Mouse (Mus musculus) liver, embryonic 11.5 days (tissue): ENCODE measurements around the gene Cop1. TPM values are rescaled to one million over a fixed set of nuclear protein-coding genes. Genes with fewer than 3 reads are reported as not detected.

Experiments used
- ATAC-seq: fragments of 200-750 bp; cut with Nextera tagmentation; replicated peaks from 2 replicates; pipeline ENCODE4 v1.8.0; 2017; ENCODE audit warnings: moderate number of reproducible peaks, mild to moderate bottlenecking, moderate TSS enrichment, moderate library complexity; ENCODE audit not compliant: low FRiP score
- DNase-seq: peaks from one replicate; pipeline ENCODE4 v3.0.0-alpha.2; 2017; ENCODE audit warnings: low spot score
- H3K27ac ChIP-seq: fragments of 300-500 bp; sonication (generic); 2 replicates; pipeline ENCODE4 v1.5.1; 2014; ENCODE audit warnings: mild to moderate bottlenecking, low read depth, low read length, control low read depth
- H3K27me3 ChIP-seq: fragments of 300-500 bp; sonication (generic); replicated peaks from 2 replicates; pipeline ENCODE4 v1.6.1; 2014; ENCODE audit warnings: low read length, mixed read lengths; ENCODE audit not compliant: control insufficient read depth, insufficient read depth
- H3K36me3 ChIP-seq: fragments of 300-500 bp; sonication (generic); 2 replicates; pipeline ENCODE4 v1.6.1; 2014; ENCODE audit warnings: mild to moderate bottlenecking, low read length, moderate library complexity, mixed read lengths; ENCODE audit not compliant: control insufficient read depth, insufficient read depth
- H3K4me1 ChIP-seq: fragments of 300-500 bp; sonication (generic); replicated peaks from 2 replicates; pipeline ENCODE4 v1.6.1; 2014; ENCODE audit warnings: low read length, mixed read lengths; ENCODE audit not compliant: control insufficient read depth, insufficient read depth
- H3K4me2 ChIP-seq: fragments of 300-500 bp; sonication (generic); 2 replicates; pipeline ENCODE4 v1.6.1; 2014; ENCODE audit warnings: mild to moderate bottlenecking, control low read depth, moderate library complexity
- H3K4me3 ChIP-seq: fragments of 300-500 bp; sonication (generic); 2 replicates; pipeline ENCODE4 v1.5.1; 2014; ENCODE audit warnings: low read depth, low read length, control low read depth
- H3K9ac ChIP-seq: fragments of 300-500 bp; sonication (generic); 2 replicates; pipeline ENCODE4 v1.6.1; 2014; ENCODE audit warnings: low read depth, low read length, control low read depth
- H3K9me3 ChIP-seq: fragments of 300-500 bp; sonication (generic); 2 replicates; pipeline ENCODE4 v1.6.1; 2016; ENCODE audit warnings: low read length, inconsistent platforms, mixed read lengths; ENCODE audit not compliant: control insufficient read depth
- WGBS: fragments of 180-500 bp; shearing (Covaris S2); extraction: QIAGEN DNeasy Blood & Tissue Kit; methylation state at CpG from one replicate; pipeline ENCODE4 v1.1.7; 2014; 5-methylcytosine and 5-hydroxymethylcytosine counted together
- polyA plus RNA-seq: library from polyadenylated mRNA; unstranded; fragments of >200 nt; fragmentation: Nextera tagmentation; extraction: Ambion mirVana; gene quantifications from 2 replicates; pipeline ENCODE4 v1.2.1, GENCODE M21; 2014

Gene Cop1
- polyA plus RNA-seq, 1 experiment from 2014 or later = 104 TPM

DNA sequence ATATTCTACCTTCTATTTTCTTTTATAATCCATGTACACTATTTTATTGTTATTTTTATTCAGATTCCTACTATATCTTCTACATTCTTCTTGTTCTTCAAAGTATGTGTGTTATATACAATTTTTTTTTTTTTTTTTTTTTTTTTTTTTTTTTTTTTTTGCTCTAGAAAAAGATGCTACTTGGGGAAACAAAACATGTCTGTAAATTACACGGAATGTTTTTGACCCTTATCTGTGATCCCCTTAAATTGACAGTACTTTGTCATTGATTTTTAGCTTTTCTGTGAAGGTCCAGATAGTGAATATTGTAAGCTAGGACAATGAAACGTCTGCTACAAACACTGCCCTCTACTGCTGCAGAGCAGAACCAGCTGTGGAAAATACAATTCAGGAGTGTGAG lies 81.5 kb downstream of the Cop1 start:
- no peaks in the 10 kb centered on the region for H3K27me3 ChIP-seq
- 70% methylated on average over 2 of the region's 2 CpGs for WGBS
- H3K4me3 ChIP-seq = no peak overlapping the region
- no peak overlapping the region for H3K9ac ChIP-seq
- H3K4me2 ChIP-seq = no peak overlapping the region
- H3K4me1 ChIP-seq = no peaks in the 10 kb centered on the region
- DNase-seq = no peak
- no peak for ATAC-seq
- 0 out of 2 replicates have a peak, but pooled peaks cover 4% of the 10 kb centered on the region for H3K36me3 ChIP-seq
- no peaks in the 10 kb centered on the region for H3K9me3 ChIP-seq
- H3K27ac ChIP-seq = no peak overlapping the region

GRCm38 (mm10) chr1:159322586-159322985 lies 90.5 kb downstream of the Cop1 start:
- Histone ChIP-seq H3K4me1 (no peaks in the 10 kb centered on the region), H3K27me3 (no peaks in the 10 kb centered on the region), H3K4me3 (no peak overlapping the region), H3K9ac (no peak overlapping the region), H3K9me3 (no peaks in the 10 kb centered on the region), H3K36me3 (peaks cover 2% of the 10 kb centered on the region; the same call in 1 of the 2 replicates), H3K4me2 (no peak overlapping the region), H3K27ac (no peak overlapping the region)
- 96% methylated on average over 1 of the region's 1 CpGs for WGBS
- DNase-seq = no peak
- ATAC-seq = no peak

- ATAC-seq (0 out of 2 replicates have a peak, but pooled peaks have one; percentile 36), DNase-seq (no peak)
- no peak overlapping the region for H3K9ac ChIP-seq
- no peak overlapping the region for H3K4me3 ChIP-seq
- no peaks in the 10 kb centered on the region for H3K4me1 ChIP-seq
- H3K36me3 ChIP-seq = peaks cover 9% of the 10 kb centered on the region; the same call in 1 of the 2 replicates
- no peak overlapping the region for H3K27ac ChIP-seq
- 78% methylated on average over 4 of the region's 4 CpGs for WGBS
- H3K9me3 ChIP-seq = no peaks in the 10 kb centered on the region
- H3K4me2 ChIP-seq = no peak overlapping the region
- H3K27me3 ChIP-seq = no peaks in the 10 kb centered on the region
Measured at GRCm38 (mm10) chr1:159331008-159331407, 98.9 kb downstream of the Cop1 start.

- H3K9me3 ChIP-seq = no peaks in the 10 kb centered on the region
- H3K4me1 ChIP-seq = no peaks in the 10 kb centered on the region
- 85% methylated on average over 4 of the region's 4 CpGs for WGBS
- H3K4me3 ChIP-seq = no peak overlapping the region
- no peaks in the 10 kb centered on the region for H3K27me3 ChIP-seq
- H3K36me3 ChIP-seq = peaks cover 9% of the 10 kb centered on the region; the same call in 1 of the 2 replicates
- no peak overlapping the region for H3K4me2 ChIP-seq
- DNase-seq (no peak), ATAC-seq (no peak)
- no peak overlapping the region for H3K9ac ChIP-seq
- no peak overlapping the region for H3K27ac ChIP-seq
Measured at GRCm38 (mm10) chr1:159334157-159334556, 102.0 kb downstream of the Cop1 start.

GRCm38 (mm10) chr1:159342355-159342754 lies 110.2 kb downstream of the Cop1 start:
- H3K9me3 ChIP-seq = no peaks in the 10 kb centered on the region
- peaks cover 8% of the 10 kb centered on the region for H3K36me3 ChIP-seq
- no peaks in the 10 kb centered on the region for H3K4me1 ChIP-seq
- no peaks in the 10 kb centered on the region for H3K27me3 ChIP-seq
- H3K4me3 ChIP-seq = no peak overlapping the region
- ATAC-seq = no peak
- H3K9ac ChIP-seq = no peak overlapping the region
- WGBS = 72% methylated on average over 2 of the region's 2 CpGs
- H3K27ac ChIP-seq = no peak overlapping the region
- no peak overlapping the region for H3K4me2 ChIP-seq
- DNase-seq = no peak

- H3K27me3 ChIP-seq = no peaks in the 10 kb centered on the region
- H3K9ac ChIP-seq = no peak overlapping the region
- 91% methylated on average over 1 of the region's 1 CpGs for WGBS
- H3K4me3 ChIP-seq = no peak overlapping the region
- H3K27ac ChIP-seq = no peak overlapping the region
- H3K4me2 ChIP-seq = no peak overlapping the region
- H3K36me3 ChIP-seq = no peaks in the 10 kb centered on the region
- DNase-seq = no peak
- ATAC-seq = no peak
- H3K4me1 ChIP-seq = no peaks in the 10 kb centered on the region
- H3K9me3 ChIP-seq = no peaks in the 10 kb centered on the region
Measured at GRCm38 (mm10) chr1:159355027-159355570, 123.0 kb downstream of the Cop1 start.

- H3K36me3 ChIP-seq = no peaks in the 10 kb centered on the region
- no peaks in the 10 kb centered on the region for H3K4me1 ChIP-seq
- WGBS = 77% methylated on average over 5 of the region's 5 CpGs
- no peaks in the 10 kb centered on the region for H3K9me3 ChIP-seq
- DNase-seq = no peak
- no peaks in the 10 kb centered on the region for H3K27me3 ChIP-seq
- no peak overlapping the region for H3K9ac ChIP-seq
- no peak overlapping the region for H3K27ac ChIP-seq
- no peak overlapping the region for H3K4me2 ChIP-seq
- no peak for ATAC-seq
- no peak overlapping the region for H3K4me3 ChIP-seq
Measured at GRCm38 (mm10) chr1:159358713-159359112, 126.6 kb downstream of the Cop1 start.

GRCm38 (mm10) chr1:159371881-159372390 lies 139.8 kb downstream of the Cop1 start:
- Histone ChIP-seq H3K9ac (no peak overlapping the region), H3K9me3 (no peaks in the 10 kb centered on the region), H3K27ac (no peak overlapping the region), H3K4me3 (no peak overlapping the region), H3K4me2 (no peak overlapping the region), H3K36me3 (no peaks in the 10 kb centered on the region), H3K27me3 (no peaks in the 10 kb centered on the region), H3K4me1 (no peaks in the 10 kb centered on the region)
- DNase-seq = no peak
- 85% methylated on average over 4 of the region's 4 CpGs for WGBS
- ATAC-seq = no peak

DNA sequence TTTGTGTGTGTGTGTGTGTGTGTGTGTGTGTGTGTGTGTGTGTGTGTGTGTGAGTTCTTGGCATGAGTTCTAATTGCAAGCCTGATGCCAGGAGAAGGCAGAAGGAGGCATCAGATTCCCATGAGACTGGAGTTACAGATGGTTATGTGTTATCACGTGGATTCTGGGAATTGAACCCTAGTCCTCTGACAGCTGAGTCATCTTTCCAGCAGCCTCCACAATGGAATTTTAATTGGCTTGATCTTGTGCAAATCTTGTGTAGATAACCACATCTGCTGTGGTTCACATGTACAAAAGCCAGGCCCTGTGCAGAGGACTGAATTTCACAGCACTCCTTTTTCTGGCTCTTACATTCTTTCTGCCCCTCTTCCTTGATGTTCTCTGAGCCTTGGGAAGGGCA lies 150.1 kb downstream of the Cop1 start:
- H3K36me3 ChIP-seq = no peaks in the 10 kb centered on the region
- WGBS = 58% methylated on average over 1 of the region's 1 CpGs

More for the DNA sequence above, 150.1 kb downstream of the Cop1 start:
- Histone ChIP-seq H3K4me3 (no peak overlapping the region), H3K9ac (no peak overlapping the region), H3K4me2 (no peak overlapping the region), H3K27ac (no peak overlapping the region), H3K27me3 (no peaks in the 10 kb centered on the region), H3K4me1 (no peaks in the 10 kb centered on the region), H3K9me3 (no peaks in the 10 kb centered on the region)
- no peak for DNase-seq
- ATAC-seq = no peak
